Mouse (Mus musculus) natural killer cell, adult 2 months (primary cell): ENCODE results near the gene Mia2.
A peak's percentile ranks its signal among the peaks of the same experiment; 100 is the strongest.

Source experiments
- DNase-seq, 2 experiments: peaks; one replicate each; pipeline ENCODE4 v3.0.0; 2022; ENCODE audit warnings: low spot score in 2 of 2

The Mia2 gene

GRCm38 (mm10) chr12:59164522-59164921 is 68.9 kb downstream of the Mia2 start:
- DNase-seq, result no peak

GRCm38 (mm10) chr12:59166557-59166956 is 71.0 kb downstream of the Mia2 start:
- DNase-seq, result no peak

DNA sequence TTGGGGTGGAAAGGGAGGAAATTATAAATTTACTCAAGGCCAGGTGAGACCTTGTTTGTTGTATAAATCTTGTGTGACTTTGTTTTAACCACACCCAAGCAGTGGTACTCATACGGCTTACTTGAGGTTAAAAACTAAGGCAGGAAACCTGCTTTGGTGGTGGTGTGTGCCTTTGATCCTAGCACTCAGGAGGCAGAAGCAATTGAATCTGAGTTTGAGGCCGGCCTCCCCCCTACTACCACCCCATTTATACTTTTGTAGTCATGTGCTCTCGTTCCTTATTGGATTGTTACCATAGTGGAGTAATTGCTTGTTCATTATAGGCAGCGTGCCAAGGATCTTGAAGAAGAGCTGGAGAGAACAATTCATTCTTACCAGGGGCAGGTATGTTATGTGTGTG is 74.3 kb downstream of the Mia2 start:
- DNase-seq, result no peak

GRCm38 (mm10) chr12:59177814-59178213 is 82.2 kb downstream of the Mia2 start:
- no peak for DNase-seq

GRCm38 (mm10) chr12:59188086-59188682 is 92.6 kb downstream of the Mia2 start:
- DNase-seq, result no peak

- DNase-seq, result no peak
These were observed 98.0 kb downstream of the Mia2 start for GRCm38 (mm10) chr12:59193637-59194036.

GRCm38 (mm10) chr12:59194341-59195003 is 98.9 kb downstream of the Mia2 start:
- no peak for DNase-seq

DNA sequence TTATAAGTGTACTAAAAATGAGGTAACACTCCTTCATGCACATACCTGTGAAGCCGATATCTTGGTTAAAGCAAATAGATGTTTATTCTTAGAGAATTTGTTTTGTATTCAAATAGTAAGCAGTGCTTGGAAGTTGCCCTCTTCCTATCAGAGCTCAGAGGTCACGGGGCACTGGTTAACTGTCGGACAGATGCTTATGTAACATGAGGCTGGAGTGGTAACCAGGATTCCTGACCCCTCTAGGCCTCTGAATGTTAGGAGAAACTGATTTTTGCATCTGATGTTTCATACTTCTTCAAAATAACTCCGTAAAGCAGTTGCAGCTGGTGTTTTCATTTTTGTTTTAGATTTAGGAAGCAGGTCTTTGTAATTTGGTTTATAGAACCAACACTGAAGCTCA is 99.5 kb downstream of the Mia2 start:
- no peak for DNase-seq

DNA sequence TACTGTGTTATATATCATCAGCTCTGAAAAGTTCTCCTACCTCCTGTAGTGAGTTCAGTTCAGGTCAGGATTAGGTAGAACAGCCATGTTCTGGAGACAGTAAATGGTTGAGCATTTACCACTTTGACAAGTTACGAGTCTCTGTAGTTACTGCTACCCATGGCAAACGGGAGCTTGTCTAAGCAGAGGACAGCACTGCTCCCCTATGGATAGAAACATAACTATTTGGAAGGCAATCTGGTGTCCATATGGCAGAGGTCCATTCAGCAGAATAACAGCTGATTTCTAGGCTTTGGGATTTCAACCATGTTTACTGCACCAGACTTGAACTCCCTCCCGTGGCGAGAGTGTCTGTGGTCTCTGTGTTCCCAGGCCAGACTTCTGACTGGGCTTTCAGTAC is 100.3 kb downstream of the Mia2 start:
- no peak for DNase-seq

- DNase-seq, result no peak
These were observed 103.2 kb downstream of the Mia2 start for GRCm38 (mm10) chr12:59198750-59199149.

DNA sequence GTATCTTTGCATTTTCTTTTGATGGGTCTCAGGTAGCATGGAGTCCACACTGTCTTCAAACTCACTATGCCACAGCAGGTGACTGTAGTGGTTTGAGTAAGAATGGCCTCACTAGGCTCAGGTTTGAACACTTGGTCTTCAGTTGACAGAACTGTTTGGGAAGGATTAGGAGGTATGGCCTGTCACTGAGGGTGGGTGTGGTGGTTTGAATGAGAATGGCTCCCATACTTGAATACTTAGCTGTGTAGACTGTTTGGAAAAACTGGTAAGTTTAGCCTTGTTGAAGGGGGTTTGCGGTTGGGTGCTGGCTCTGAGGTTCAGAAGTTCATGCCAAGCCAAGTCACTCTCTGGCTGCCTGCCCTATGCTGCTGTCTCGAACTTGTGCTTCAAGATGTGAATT is 103.8 kb downstream of the Mia2 start:
- DNase-seq, result no peak

- DNase-seq, result no peak
These were observed 110.0 kb downstream of the Mia2 start for GRCm38 (mm10) chr12:59205571-59205970.

GRCm38 (mm10) chr12:59206208-59206999 is 110.8 kb downstream of the Mia2 start:
- DNase-seq, result peak in 1 of 2 experiments; percentile 30

DNA sequence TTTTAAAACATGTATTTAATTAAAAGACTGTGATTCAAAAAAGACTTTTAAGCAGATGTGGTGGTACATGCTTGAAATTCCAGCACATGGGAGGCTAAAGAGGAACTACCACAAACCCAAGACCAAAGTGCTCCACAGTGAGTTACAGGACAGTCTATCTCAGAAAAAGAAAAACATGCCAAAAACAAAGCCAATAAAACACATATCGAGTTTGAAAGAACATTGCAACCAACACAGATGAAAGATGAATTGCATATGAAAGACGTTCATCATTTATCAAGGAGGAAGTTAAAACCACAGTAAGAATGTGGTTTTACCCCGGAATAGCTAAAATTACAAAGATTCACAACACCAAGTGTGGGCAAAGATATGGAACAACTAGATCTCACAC is 111.4 kb downstream of the Mia2 start:
- no peak for DNase-seq

DNA sequence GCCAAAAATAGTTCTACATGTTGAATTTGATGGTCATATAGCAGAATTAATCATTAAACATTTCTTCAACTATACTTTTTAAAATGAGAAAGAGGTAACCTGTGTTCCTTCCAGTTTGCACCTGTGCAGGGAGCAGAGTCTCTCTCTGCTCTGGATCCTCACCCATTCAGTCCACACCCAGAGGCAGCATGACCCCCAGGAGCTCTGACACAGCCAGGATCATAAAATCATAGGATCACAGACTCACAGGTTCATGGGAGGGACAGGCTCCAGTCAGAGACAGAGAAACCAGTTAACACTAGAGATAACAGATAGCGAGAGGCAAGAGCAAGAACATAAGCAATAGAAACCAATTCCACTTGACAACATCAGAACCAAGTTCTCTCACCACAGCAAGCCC is 112.2 kb downstream of the Mia2 start:
- no peak for DNase-seq

- no peak for DNase-seq
These were observed 120.6 kb downstream of the Mia2 start for GRCm38 (mm10) chr12:59216176-59216575.

- no peak for DNase-seq
These were observed 121.2 kb downstream of the Mia2 start for GRCm38 (mm10) chr12:59216676-59217266.

GRCm38 (mm10) chr12:59217331-59217730 is 121.7 kb downstream of the Mia2 start:
- no peak for DNase-seq

DNA sequence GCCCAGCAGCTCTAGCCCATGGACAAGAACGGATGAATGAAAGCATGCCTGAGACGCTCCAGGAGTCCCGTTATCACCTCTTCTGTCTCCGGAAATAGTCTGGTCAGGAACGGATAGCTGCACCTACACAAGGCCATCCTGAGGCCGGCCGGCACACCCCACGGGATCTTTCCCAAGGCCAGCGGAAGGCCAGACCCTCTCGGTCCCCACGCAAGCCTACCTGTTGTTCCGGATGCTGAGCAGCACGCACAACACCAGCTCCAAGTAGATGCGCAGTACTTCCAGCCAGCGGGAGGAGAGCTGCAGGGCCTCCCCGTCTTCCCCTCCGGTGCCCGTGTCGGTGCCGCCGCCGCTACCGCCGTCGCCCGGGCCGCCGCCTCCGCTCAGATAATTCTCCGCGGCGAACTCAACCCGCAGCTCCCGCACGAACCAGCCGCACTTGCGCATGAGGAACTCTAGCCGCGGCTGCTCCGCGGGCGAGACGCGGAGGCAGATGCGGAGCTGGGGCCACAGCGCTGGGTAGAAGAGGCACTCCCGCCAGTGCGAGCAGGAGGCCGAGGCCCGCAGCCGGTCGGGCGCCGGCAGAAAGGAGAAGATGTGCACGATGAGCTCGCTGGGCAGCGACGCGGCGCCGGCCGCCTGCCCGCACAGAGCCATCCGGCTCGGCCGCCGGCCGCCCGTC is 123.2 kb downstream of the Mia2 start:
- peak in 1 of 2 experiments; percentile 20 for DNase-seq

GRCm38 (mm10) chr12:59219325-59220225 is 124.0 kb downstream of the Mia2 start, which contains the start of gene Fbxo33:
Gene Fbxo33, minus strand, starts transcription at chr12:59219725.
- DNase-seq, result peak; percentile 97

DNA sequence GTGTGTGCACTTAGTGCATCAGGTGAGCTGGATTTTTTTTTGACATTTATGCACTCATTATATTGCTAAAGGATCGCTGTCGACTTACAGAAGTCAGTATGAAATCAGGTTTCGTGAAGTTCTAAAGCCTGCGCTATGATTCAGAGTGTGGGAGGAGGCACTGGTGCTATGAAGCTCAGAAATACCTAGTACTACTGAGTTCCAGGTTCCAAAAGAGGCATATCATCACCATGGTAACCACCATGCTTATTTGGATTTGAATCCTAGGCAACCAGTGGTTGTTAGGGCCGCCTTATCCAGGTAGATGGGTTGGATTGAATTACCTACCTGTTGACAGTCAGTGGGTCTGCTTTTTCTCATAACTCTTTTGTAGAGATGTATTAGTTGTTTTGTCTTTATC is 132.8 kb downstream of the Mia2 start:
- no peak for DNase-seq
